Mouse (Mus musculus) cortical plate, adult 2 months (tissue): ENCODE data around the gene Ndufaf2.

Experiments used
- CTCF ChIP-seq: fragments of 200-500 bp; IDR thresholded peaks from 2 replicates; pipeline ENCODE4 v1.5.1; 2011; ENCODE audit warnings: mild to moderate bottlenecking, control low read depth, low read length; ENCODE audit not compliant: insufficient read depth; ENCODE audit errors: extremely low read depth
- POLR2A ChIP-seq: fragments of 200-500 bp; IDR thresholded peaks from 2 replicates; pipeline ENCODE4 v1.6.1; 2011; ENCODE audit warnings: mild to moderate bottlenecking, low read length, control low read depth; ENCODE audit not compliant: insufficient read depth; ENCODE audit errors: extremely low read depth

DNA sequence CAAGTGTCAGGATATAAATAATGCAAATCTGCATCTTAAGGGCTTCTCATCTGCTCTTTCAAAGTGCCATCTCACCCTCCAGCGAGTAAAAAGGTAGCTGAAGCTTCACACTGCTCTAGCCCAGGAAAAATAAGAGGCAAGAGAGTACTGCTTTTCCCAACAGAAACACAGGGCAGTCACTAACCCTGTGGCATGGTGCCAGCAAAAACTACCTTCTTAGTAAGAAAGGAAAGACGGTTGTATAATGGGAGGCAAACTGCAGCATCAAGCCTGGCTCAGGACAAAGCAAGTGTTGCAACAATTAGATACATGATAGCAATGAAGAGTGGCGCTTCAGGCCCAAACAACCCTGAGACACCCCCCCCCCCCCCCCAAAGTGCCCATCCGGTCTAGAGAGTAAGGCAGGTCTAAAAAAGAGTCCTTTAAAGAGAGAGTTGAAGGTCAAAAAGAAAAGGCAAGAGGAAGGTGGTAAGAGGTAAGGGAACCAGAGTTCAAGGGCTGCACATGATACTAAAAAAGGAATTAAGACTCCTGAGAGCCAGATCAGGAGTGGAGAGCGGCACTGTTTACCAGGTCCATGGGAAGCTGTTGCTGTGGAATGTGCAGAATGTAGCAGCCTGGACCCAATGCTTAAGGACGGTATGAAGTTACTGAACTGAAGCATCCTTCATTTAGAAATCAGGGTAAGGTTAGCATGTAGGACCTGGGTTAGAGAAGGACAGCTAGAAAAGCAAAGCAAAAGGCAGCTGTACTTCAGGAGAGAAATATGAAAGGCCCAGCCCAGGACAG lies 26.2 kb downstream of the Ndufaf2 start:
- TF ChIP-seq POLR2A (no peak), CTCF (no peak)
